Mouse (Mus musculus) G1E (cell line): Measurements from ENCODE around the gene Icosl. TPM values are rescaled to one million over a fixed set of nuclear protein-coding genes. Genes with fewer than 3 reads are reported as not detected.
"Not testable (repeated sequence)": the region's sequence is repeated elsewhere in the genome, so short reads cannot be mapped to it uniquely, and the experiment has no call there.

Experiments used
- ATAC-seq: 2 replicates; pipeline ENCODE4 v1.8.0; 2016; ENCODE audit warnings: mild to moderate bottlenecking; ENCODE audit not compliant: insufficient number of reproducible peaks, poor library complexity, low FRiP score, severe bottlenecking; ENCODE audit errors: extremely low read depth
- DNase-seq: peaks from one replicate; pipeline ENCODE4 v3.0.0; 2012; ENCODE audit warnings: low spot score
- H3K27me3 ChIP-seq: 2 replicates; pipeline ENCODE4 v1.6.1; 2012; ENCODE audit warnings: mild to moderate bottlenecking, low read length, inconsistent platforms; ENCODE audit not compliant: insufficient read depth
- H3K36me3 ChIP-seq: replicated peaks from 2 replicates; pipeline ENCODE3; 2012; ENCODE audit warnings: mild to moderate bottlenecking, inconsistent platforms
- H3K4me1 ChIP-seq: 2 replicates; pipeline ENCODE4 v1.6.1; 2012; ENCODE audit warnings: low read depth, low read length, inconsistent platforms, mixed read lengths; ENCODE audit not compliant: insufficient read depth
- H3K4me3 ChIP-seq: 2 replicates; pipeline ENCODE4 v1.5.1; 2012; ENCODE audit warnings: low read depth, mild to moderate bottlenecking, inconsistent platforms, low read length, moderate library complexity, mixed read lengths
- H3K9me3 ChIP-seq: replicated peaks from 2 replicates; pipeline ENCODE4 v1.6.1; 2012; ENCODE audit warnings: inconsistent platforms
- CTCF ChIP-seq: IDR thresholded peaks from 2 replicates; pipeline ENCODE4 v1.5.1; 2012; ENCODE audit warnings: low read depth, low read length, inconsistent platforms, mixed read lengths
- GATA1 ChIP-seq: IDR thresholded peaks from 2 replicates; pipeline ENCODE4 v1.6.1; 2012; ENCODE audit warnings: borderline replicate concordance, low read length, inconsistent platforms, mixed read lengths
- GATA2 ChIP-seq: IDR thresholded peaks from 2 replicates; pipeline ENCODE4 v1.6.1; 2012; ENCODE audit warnings: low read depth, low read length, inconsistent platforms, borderline replicate concordance
- POLR2AphosphoS5 ChIP-seq: IDR thresholded peaks from 2 replicates; pipeline ENCODE4 v1.6.1; 2012; ENCODE audit warnings: low read depth, low read length, inconsistent platforms; ENCODE audit not compliant: insufficient replicate concordance
- TAL1 ChIP-seq: conservative IDR thresholded peaks from 2 replicates; pipeline ENCODE4 v1.6.1; 2012; ENCODE audit warnings: low read depth, low read length, inconsistent platforms, mixed read lengths
- polyA plus RNA-seq: library from polyadenylated mRNA; stranded (reverse); fragments of >175 nt; gene quantifications from 2 replicates; pipeline ENCODE4 v1.2.3, GENCODE M21; 2012
- total RNA-seq, 2 experiments: library from RNA; stranded (forward) in 1 of 2; stranded (reverse) in 1 of 2; fragments of 200-1000 nt in 1 of 2; fragments of >200 nt in 1 of 2; fragmentation: Nextera tagmentation in 1 of 2; gene quantifications; 2 replicates each; pipeline ENCODE4 v1.2.3; 2014 to 2017

The Icosl gene
- total and polyA plus RNA-seq, 3 experiments: 0.22 TPM; not detected in 2

- Histone ChIP-seq H3K9me3 (no peaks in the 10 kb centered on the region), H3K36me3 (no peaks in the 10 kb centered on the region), H3K4me3 (no peak overlapping the region), H3K4me1 (no peaks in the 10 kb centered on the region), H3K27me3 (no peaks in the 10 kb centered on the region; the same call in 1 of the 2 replicates)
- no peak for DNase-seq
- ATAC-seq: no peak
- TF ChIP-seq GATA2 (no peak), CTCF (no peak), GATA1 (no peak), POLR2AphosphoS5 (no peak), TAL1 (no peak)
These were observed 23.6 kb downstream of the Icosl start for GRCm38 (mm10) chr10:78092725-78093029.

GRCm38 (mm10) chr10:78095221-78095620 lies 26.1 kb downstream of the Icosl start:
- H3K4me3 ChIP-seq: no peak overlapping the region
- H3K27me3 ChIP-seq: no peaks in the 10 kb centered on the region; the same call in 1 of the 2 replicates
- no peaks in the 10 kb centered on the region for H3K36me3 ChIP-seq
- H3K9me3 ChIP-seq: no peaks in the 10 kb centered on the region
- H3K4me1 ChIP-seq: no peaks in the 10 kb centered on the region
- DNase-seq (no peak), ATAC-seq (no peak)
- no peak for TF ChIP-seq POLR2AphosphoS5

GRCm38 (mm10) chr10:78095954-78096931 lies 27.1 kb downstream of the Icosl start:
- TF ChIP-seq GATA2: no peak
- no peak for TF ChIP-seq POLR2AphosphoS5
- no peak for TF ChIP-seq CTCF
- no peak for TF ChIP-seq GATA1
- no peak for TF ChIP-seq TAL1
- ATAC-seq (no peak), DNase-seq (no peak)
- no peaks in the 10 kb centered on the region; the same call in 1 of the 2 replicates for H3K27me3 ChIP-seq
- H3K9me3 ChIP-seq: no peaks in the 10 kb centered on the region
- no peaks in the 10 kb centered on the region for H3K36me3 ChIP-seq
- H3K4me3 ChIP-seq: no peak overlapping the region
- H3K4me1 ChIP-seq: no peaks in the 10 kb centered on the region

- not testable (repeated sequence) for ATAC-seq, H3K9me3 ChIP-seq, DNase-seq
These were observed 30.8 kb downstream of the Icosl start for GRCm38 (mm10) chr10:78099860-78100259.

GRCm38 (mm10) chr10:78100989-78101780 lies 32.1 kb downstream of the Icosl start:
- ATAC-seq (no peak), DNase-seq (no peak)
- H3K4me1 ChIP-seq: no peaks in the 10 kb centered on the region
- H3K27me3 ChIP-seq: peaks cover 2% of the 10 kb centered on the region; the same call in 1 of the 2 replicates
- H3K4me3 ChIP-seq: no peak overlapping the region
- TF ChIP-seq GATA2: no peak
- TF ChIP-seq CTCF: no peak
- TF ChIP-seq TAL1: no peak
- no peak for TF ChIP-seq GATA1
- TF ChIP-seq POLR2AphosphoS5: no peak
- no peaks in the 10 kb centered on the region for H3K9me3 ChIP-seq
- no peaks in the 10 kb centered on the region for H3K36me3 ChIP-seq

More at GRCm38 (mm10) chr10:78099860-78100259, 30.8 kb downstream of the Icosl start:
- not testable (repeated sequence) for H3K4me1 ChIP-seq, H3K4me3 ChIP-seq, H3K36me3 ChIP-seq, H3K27me3 ChIP-seq

GRCm38 (mm10) chr10:78104555-78105490 lies 35.7 kb downstream of the Icosl start:
- TF ChIP-seq POLR2AphosphoS5 (no peak), CTCF (no peak), GATA2 (no peak), GATA1 (no peak), TAL1 (no peak)
- no peaks in the 10 kb centered on the region for H3K9me3 ChIP-seq
- H3K36me3 ChIP-seq: no peaks in the 10 kb centered on the region
- no peaks in the 10 kb centered on the region for H3K4me1 ChIP-seq
- peaks cover 2% of the 10 kb centered on the region; the same call in 1 of the 2 replicates for H3K27me3 ChIP-seq
- DNase-seq (no peak), ATAC-seq (no peak)
- no peak overlapping the region for H3K4me3 ChIP-seq
